Mouse (Mus musculus): ENCODE results near the gene Rplp0.
"Not testable (repeated sequence)": the region's sequence is repeated elsewhere in the genome, so short reads cannot be mapped to it uniquely, and the experiment has no call there.

The Rplp0 gene

GRCm38 (mm10) chr5:115550482-115551005 lies 8.7 kb upstream of the Rplp0 start:
- no peak for DNase-seq (ENCODE audit: extremely low read depth, low read depth, low spot score)

DNA sequence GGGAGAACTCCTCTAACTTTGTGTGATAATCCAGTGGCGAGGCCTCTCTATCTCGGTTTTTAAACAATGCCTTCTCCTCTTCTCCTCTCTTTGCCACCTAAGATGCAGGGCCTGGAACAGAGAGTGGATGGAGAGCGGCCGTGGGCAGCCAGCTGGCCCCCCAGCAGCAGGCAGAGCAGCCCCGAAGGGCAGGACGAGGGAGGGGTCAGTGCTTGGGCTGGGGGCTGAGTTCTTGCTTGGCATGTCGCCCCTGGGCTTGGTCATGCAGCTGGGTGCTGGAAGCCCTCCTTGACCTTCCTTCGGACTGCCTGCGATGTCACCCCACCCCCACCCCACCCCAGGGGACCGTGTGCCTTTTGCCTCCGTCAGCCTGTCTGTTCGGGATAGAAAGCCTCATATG lies 7.9 kb upstream of the Rplp0 start:
- no peak for DNase-seq (ENCODE audit: extremely low read depth, low read depth, low spot score)

GRCm38 (mm10) chr5:115551799-115552198 lies 7.5 kb upstream of the Rplp0 start:
- DNase-seq (ENCODE audit: extremely low read depth, low read depth, low spot score) = no peak

- no peak for DNase-seq (ENCODE audit: extremely low read depth, low read depth, low spot score)
Observed at GRCm38 (mm10) chr5:115553801-115554420, 5.4 kb upstream of the Rplp0 start.

DNA sequence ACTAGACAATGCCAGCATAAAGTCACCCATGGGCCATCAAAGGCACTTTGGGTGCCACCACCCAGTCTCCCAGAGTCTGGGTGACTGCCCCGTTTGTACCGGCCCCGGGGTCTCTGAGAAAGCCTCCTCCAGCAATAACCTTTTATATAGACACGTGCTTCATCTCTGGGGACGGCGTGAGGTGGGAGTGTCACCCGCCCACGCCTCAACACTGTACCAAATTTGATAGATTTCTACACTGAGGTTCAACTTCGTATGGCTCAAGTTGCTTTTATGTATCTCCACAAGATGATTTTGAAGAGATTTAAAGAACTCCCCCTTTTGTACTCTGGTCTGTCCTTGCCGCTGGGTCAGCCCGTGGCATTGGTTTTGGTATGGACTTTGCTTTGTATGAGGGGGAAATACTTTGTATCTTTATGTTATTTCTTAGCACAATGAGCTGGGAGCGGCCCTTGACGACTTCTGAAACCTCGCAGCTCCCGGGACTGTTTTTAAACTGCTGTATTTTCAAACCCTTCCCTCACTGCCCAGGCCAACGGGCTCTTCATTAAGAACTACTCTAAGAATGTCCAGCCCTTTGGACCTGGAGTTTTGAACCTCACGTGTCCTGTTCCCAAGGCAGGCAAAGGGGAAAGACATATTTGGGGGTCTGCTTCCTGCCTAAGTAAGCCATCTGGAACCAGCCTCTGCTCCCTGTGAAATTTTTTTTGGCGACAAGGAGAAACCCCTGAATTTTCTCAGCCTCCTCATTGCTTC lies 4.6 kb upstream of the Rplp0 start:
- DNase-seq (ENCODE audit: extremely low read depth, low read depth, low spot score) = no peak

GRCm38 (mm10) chr5:115556217-115556616 lies 3.0 kb upstream of the Rplp0 start:
- no peak for DNase-seq (ENCODE audit: extremely low read depth, low read depth, low spot score)

- DNase-seq (ENCODE audit: extremely low read depth, low read depth, low spot score) = no peak
Observed at GRCm38 (mm10) chr5:115558182-115558794, 979 bp upstream of the Rplp0 start.

- no peak for DNase-seq (ENCODE audit: extremely low read depth, low read depth, low spot score)
Observed at GRCm38 (mm10) chr5:115560336-115560905, 1.2 kb downstream of the Rplp0 start.

DNA sequence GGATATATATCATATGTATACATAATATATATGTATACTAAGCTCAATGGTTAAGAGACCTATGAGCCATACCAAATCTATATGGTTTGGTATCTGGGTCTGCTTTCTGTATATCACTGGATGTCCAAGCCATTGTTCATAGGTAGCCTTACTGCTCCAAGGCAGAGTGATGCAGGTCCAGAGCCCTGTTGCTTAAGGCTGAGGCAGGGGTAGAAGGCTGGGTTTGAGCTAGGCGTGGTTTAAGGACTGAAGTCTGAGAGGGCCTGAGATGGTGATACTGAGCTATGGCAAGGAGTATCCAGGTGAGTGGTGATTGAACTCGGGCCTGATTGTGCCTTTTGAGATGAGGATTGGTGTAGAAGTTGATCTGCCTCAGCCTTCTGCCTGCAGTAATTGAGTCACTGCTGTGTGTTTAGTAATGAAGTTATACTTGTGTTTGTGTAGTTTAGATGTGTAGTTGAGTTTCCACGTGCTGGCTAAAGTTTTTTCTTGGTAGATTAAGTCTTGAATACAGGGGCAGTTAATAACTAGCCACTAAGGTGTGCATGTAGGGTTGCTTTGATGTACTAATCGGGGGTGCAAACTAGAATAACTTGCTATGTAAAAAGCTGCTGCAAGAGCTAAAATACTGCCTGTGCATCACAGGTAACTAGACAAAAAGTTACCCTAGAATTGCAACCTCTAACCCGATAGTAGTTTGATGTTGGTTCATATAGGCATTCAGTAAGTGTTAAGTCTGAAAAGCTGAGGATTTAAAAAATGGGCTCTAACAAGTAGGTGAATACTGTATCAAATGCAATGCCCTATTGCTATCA lies 4.7 kb downstream of the Rplp0 start:
- DNase-seq (ENCODE audit: extremely low read depth, low read depth, low spot score) = no peak

GRCm38 (mm10) chr5:115564737-115565393 lies 5.6 kb downstream of the Rplp0 start, which contains the start of gene Gcn1l1:
Gcn1l1 (plus strand) TSS chr5:115565254.
- DNase-seq (ENCODE audit: extremely low read depth, low read depth, low spot score) = no peak

DNA sequence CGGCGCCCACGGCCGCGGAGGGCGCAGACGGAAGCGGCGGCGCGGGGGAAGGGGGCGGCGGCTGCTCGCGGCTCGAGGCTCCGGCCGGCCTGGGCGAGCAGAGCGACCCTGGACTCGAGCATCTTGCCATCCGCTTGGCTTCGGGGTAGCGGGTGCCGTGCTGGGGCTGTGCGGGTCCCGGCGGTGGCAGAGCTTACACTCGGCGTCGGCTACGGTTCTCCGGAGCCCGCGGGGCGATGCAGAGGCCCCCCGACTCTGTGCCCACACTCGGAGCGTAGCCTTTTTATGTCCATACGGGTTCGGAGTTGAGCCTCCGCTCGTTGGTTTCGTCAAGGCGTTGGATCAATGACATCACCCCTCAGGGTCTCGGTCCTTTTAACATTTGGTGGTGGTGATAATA lies 6.1 kb downstream of the Rplp0 start:
- DNase-seq (ENCODE audit: extremely low read depth, low read depth, low spot score) = no peak

DNA sequence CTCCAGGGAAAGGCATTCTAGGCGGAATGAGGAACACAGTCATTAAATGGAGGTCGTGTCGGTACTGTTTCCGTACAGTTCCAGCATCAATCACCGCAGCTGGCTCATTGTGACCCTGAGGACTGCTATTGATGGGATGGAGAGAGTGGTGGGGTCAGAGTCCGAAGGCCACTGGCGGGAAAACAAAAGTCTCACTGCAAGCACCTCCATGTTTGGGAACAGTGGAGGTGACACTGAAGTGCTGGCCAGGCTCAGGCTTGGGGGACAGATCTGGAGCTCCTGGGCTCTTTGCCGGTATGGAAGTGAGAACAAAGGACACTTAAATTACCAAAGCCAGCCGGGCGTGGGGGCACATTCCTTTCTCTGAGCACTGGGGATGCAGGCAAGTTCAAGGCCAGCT lies 9.4 kb downstream of the Rplp0 start:
- DNase-seq (ENCODE audit: extremely low read depth, low read depth, low spot score) = no peak

GRCm38 (mm10) chr5:115569308-115569707 lies 10.0 kb downstream of the Rplp0 start:
- DNase-seq (ENCODE audit: extremely low read depth, low read depth, low spot score) = no peak

GRCm38 (mm10) chr5:115569721-115570120 lies 10.5 kb downstream of the Rplp0 start:
- no peak for DNase-seq (ENCODE audit: extremely low read depth, low read depth, low spot score)

DNA sequence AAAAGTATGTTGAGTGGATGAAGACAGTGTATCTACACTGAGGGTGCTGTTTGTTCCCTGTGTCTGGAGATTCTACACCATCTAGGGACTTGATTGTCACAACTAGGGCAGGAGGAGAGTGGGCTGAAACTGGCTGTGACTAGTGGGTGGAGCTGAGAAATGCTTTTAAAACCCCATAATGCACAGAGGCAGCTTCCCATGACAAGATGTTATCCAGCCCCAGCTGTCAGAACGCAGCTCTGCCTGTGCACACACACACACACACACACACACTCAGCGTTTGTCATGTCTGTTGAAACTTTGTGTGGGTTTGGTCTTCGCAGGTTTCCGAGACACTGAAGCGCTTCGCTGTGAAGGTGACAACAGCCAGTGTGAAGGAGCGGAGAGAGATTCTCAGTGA lies 11.8 kb downstream of the Rplp0 start:
- no peak for DNase-seq (ENCODE audit: extremely low read depth, low read depth, low spot score)

DNA sequence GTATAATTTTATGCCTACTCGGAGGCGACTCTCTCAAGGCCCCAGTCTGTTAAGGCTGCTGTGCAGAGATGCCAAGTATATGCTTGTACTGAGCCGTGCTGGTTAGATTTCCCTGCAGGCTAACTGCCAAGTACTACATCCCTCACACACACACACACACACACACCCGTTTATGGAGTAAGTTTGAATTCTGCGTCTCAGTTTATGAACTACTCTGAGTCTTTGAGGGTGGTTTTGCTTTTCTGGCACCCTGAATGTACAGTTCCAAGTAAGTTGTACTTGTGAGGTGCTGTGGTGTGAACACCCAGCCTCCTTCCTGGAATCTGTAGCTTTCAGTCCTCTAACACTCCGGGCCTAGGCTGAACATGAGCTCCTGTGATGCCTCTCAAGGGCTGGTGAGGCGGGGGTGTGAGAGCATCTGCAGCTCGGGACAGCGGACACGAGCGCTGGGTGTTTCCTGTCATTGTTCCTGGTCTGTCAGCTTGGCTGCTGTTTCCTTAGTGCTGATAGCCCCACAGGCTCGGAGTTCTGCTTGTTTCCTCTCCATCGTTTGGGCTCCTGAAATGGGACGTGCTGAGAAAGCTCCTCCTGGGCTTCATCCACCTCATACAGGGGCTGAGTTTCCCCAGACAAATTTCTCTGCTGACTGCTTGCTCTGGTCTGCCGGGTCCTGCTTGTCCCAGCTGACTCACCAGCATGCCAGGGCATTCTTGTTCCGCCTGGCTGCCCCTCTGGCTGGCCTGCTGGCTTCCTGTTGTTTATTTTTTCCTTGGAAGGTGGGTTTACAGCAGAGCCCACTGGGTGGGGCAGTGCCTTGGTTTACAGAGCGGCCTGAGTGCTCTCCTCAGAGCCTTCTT lies 13.6 kb downstream of the Rplp0 start:
- no peak for DNase-seq (ENCODE audit: extremely low read depth, low read depth, low spot score)

- DNase-seq (ENCODE audit: extremely low read depth, low read depth, low spot score) = no peak
Observed at GRCm38 (mm10) chr5:115574992-115575391, 15.7 kb downstream of the Rplp0 start.

GRCm38 (mm10) chr5:115577686-115578085 lies 18.4 kb downstream of the Rplp0 start:
- DNase-seq (ENCODE audit: extremely low read depth, low read depth, low spot score) = not testable (repeated sequence)

GRCm38 (mm10) chr5:115578922-115579321 lies 19.7 kb downstream of the Rplp0 start:
- no peak for DNase-seq (ENCODE audit: extremely low read depth, low read depth, low spot score)

All from fat pad, adult 2 months (tissue).